Mouse (Mus musculus) small intestine, adult 2 months (tissue): ENCODE data around the gene Panx2. TPM values are rescaled to one million over a fixed set of nuclear protein-coding genes. Genes with fewer than 3 reads are reported as not detected.
A peak's percentile ranks its signal among the peaks of the same experiment; 100 is the strongest.

Source experiments
- H3K27ac ChIP-seq: fragments of 200-500 bp; 2 replicates; pipeline ENCODE4 v1.5.1; 2012; ENCODE audit warnings: low read depth, low read length, control low read depth, inconsistent platforms; ENCODE audit not compliant: insufficient read depth
- H3K27me3 ChIP-seq: fragments of 200-500 bp; 2 replicates; pipeline ENCODE4 v1.6.1; 2012; ENCODE audit warnings: mild to moderate bottlenecking, moderate library complexity, low read length, inconsistent platforms; ENCODE audit not compliant: control insufficient read depth, insufficient read depth
- H3K36me3 ChIP-seq: fragments of 200-500 bp; 2 replicates; pipeline ENCODE4 v1.6.1; 2012; ENCODE audit warnings: mild to moderate bottlenecking, low read length, control low read depth, inconsistent platforms; ENCODE audit not compliant: control insufficient read depth, insufficient read depth
- H3K4me1 ChIP-seq: fragments of 200-500 bp; 2 replicates; pipeline ENCODE4 v1.6.1; 2012; ENCODE audit warnings: low read length, inconsistent platforms, mixed read lengths; ENCODE audit not compliant: control insufficient read depth, insufficient read depth, insufficient read length
- H3K4me3 ChIP-seq: fragments of 200-500 bp; 2 replicates; pipeline ENCODE4 v1.5.1; 2012; ENCODE audit warnings: low read depth, mild to moderate bottlenecking, control low read depth, inconsistent platforms, low read length, moderate library complexity
- CTCF ChIP-seq: fragments of 200-500 bp; IDR thresholded peaks from 2 replicates; pipeline ENCODE4 v1.5.1; 2012; ENCODE audit warnings: low read depth, mild to moderate bottlenecking, control low read depth, inconsistent platforms, low read length, moderate library complexity, mixed read lengths; ENCODE audit not compliant: insufficient replicate concordance, insufficient read length; ENCODE audit errors: extremely low read depth
- POLR2A ChIP-seq: fragments of 200-500 bp; IDR thresholded peaks from 2 replicates; pipeline ENCODE4 v1.6.1; 2012; ENCODE audit warnings: low read depth, mild to moderate bottlenecking, control low read depth, inconsistent platforms, low read length, moderate library complexity
- WGBS: fragments of 180-500 bp; shearing (Covaris S2); methylation state at CpG from one replicate; pipeline ENCODE4 v1.1.7; 2018; 5-methylcytosine and 5-hydroxymethylcytosine counted together
- polyA plus RNA-seq: library from polyadenylated mRNA; depleted of rRNA; stranded (reverse); fragments of >200 nt; gene quantifications from 2 replicates; pipeline ENCODE4 v1.2.3, GENCODE M21; 2012

Panx2 gene
- polyA plus RNA-seq, 1 experiment = 0.30 TPM

GRCm38 (mm10) chr15:89089248-89090051 lies 29.9 kb downstream of the Panx2 start:
- Histone ChIP-seq H3K27me3 (no peaks in the 10 kb centered on the region), H3K4me1 (peaks cover 2% of the 10 kb centered on the region; the same call in 1 of the 2 replicates), H3K27ac (peak overlapping the region; percentile 75), H3K4me3 (peak overlapping the region; percentile 89), H3K36me3 (peaks cover 40% of the 10 kb centered on the region)
- TF ChIP-seq POLR2A = no peak; the same call in 1 of the 2 replicates
- no peak for TF ChIP-seq CTCF
- WGBS = 1% methylated on average over 68 of the region's 68 CpGs

- Histone ChIP-seq H3K27ac (no peak overlapping the region), H3K36me3 (peaks cover 40% of the 10 kb centered on the region), H3K4me1 (peaks cover 2% of the 10 kb centered on the region; the same call in 1 of the 2 replicates), H3K4me3 (no peak overlapping the region), H3K27me3 (no peaks in the 10 kb centered on the region)
- WGBS = 84% methylated on average over 4 of the region's 4 CpGs
- no peak for TF ChIP-seq CTCF
- no peak for TF ChIP-seq POLR2A
Measured at GRCm38 (mm10) chr15:89090662-89091061, 31.1 kb downstream of the Panx2 start.

GRCm38 (mm10) chr15:89092181-89092580 lies 32.6 kb downstream of the Panx2 start:
- 87% methylated on average over 5 of the region's 5 CpGs for WGBS
- peaks cover 43% of the 10 kb centered on the region for H3K36me3 ChIP-seq
- no peak overlapping the region for H3K4me3 ChIP-seq
- TF ChIP-seq CTCF (no peak), POLR2A (no peak)
- H3K27ac ChIP-seq = no peak overlapping the region
- H3K27me3 ChIP-seq = no peaks in the 10 kb centered on the region
- peaks cover 2% of the 10 kb centered on the region; the same call in 1 of the 2 replicates for H3K4me1 ChIP-seq

- H3K4me1 ChIP-seq = no peaks in the 10 kb centered on the region
- TF ChIP-seq POLR2A (no peak), CTCF (no peak)
- WGBS = 89% methylated on average over 5 of the region's 5 CpGs
Measured at GRCm38 (mm10) chr15:89097450-89097849, 37.9 kb downstream of the Panx2 start.

GRCm38 (mm10) chr15:89098616-89099015 lies 39.1 kb downstream of the Panx2 start:
- no peaks in the 10 kb centered on the region for H3K27me3 ChIP-seq
- H3K4me3 ChIP-seq = no peak overlapping the region
- no peaks in the 10 kb centered on the region for H3K4me1 ChIP-seq
- no peak overlapping the region for H3K27ac ChIP-seq
- 90% methylated on average over 7 of the region's 7 CpGs for WGBS
- TF ChIP-seq CTCF = no peak
- TF ChIP-seq POLR2A = no peak
- H3K36me3 ChIP-seq = peaks cover 80% of the 10 kb centered on the region

More at GRCm38 (mm10) chr15:89097450-89097849, 37.9 kb downstream of the Panx2 start:
- H3K27ac ChIP-seq = no peak overlapping the region
- H3K36me3 ChIP-seq = peaks cover 80% of the 10 kb centered on the region
- no peak overlapping the region for H3K4me3 ChIP-seq
- H3K27me3 ChIP-seq = no peaks in the 10 kb centered on the region

- Histone ChIP-seq H3K27me3 (no peaks in the 10 kb centered on the region), H3K4me3 (no peak overlapping the region), H3K36me3 (peaks cover 76% of the 10 kb centered on the region), H3K27ac (no peak overlapping the region), H3K4me1 (no peaks in the 10 kb centered on the region)
- TF ChIP-seq CTCF (no peak), POLR2A (no peak)
- WGBS = 84% methylated on average over 12 of the region's 12 CpGs
Measured at GRCm38 (mm10) chr15:89100823-89101222, 41.3 kb downstream of the Panx2 start.

GRCm38 (mm10) chr15:89102646-89103045 lies 43.1 kb downstream of the Panx2 start:
- H3K27ac ChIP-seq = no peak overlapping the region
- no peak overlapping the region for H3K4me3 ChIP-seq
- H3K27me3 ChIP-seq = no peaks in the 10 kb centered on the region
- WGBS = 77% methylated on average over 5 of the region's 5 CpGs
- TF ChIP-seq CTCF (no peak), POLR2A (no peak)
- H3K36me3 ChIP-seq = peaks cover 71% of the 10 kb centered on the region
- no peaks in the 10 kb centered on the region for H3K4me1 ChIP-seq
